Mouse (Mus musculus): ENCODE results near the gene Lipo2. TPM values are rescaled to one million over a fixed set of nuclear protein-coding genes. Genes with fewer than 3 reads are reported as not detected.

The Lipo2 gene
- 0.08 TPM in 1 of 2 replicates, not detected in the other for polyA plus RNA-seq (2012; rRNA removed; ENCODE audit: low replicate concordance)

DNA sequence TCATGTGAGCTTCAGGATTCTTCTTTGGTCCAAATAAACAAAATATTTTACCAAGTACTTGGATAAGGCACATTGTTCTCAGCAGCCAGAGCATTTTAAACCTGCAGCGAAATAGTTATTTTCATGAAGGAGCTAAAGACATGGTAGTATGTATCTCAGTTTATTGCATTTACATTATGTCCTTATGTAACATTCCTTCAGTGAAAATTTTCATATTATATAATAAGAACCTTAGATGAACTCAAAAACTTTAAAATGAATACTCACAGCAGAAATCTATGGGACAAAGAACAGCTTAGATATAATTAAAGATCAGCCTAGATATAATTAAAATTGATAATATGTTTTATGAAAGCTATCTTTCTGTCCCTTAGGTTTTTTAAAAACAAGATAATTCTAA lies at the start of gene Lipo2:
Lipo2 (minus strand) TSS at position 101 of the 400 bp plus-strand sequence.

DNA sequence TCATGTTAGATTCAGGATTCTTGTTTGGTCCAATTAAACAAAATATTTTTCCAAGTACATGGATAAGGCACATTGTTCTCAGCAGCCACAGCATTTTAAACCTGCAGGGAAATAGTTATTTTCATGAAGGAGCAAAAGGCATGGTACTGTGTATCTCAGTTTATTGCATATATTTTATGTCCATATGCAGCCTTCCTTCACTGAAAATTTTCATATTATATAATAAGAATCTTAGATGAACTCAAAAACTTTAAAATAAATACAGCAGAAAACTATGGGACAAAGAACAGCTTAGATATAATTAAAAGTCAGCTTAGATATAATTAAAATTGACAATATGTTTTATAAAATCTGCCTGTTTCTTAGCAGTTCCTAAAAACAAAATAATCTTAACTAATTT lies 36.2 kb upstream of the Lipo2 start, which contains the start of gene Lipo1:
Lipo1 (minus strand) TSS at position 101 of the 400 bp plus-strand sequence.

DNA sequence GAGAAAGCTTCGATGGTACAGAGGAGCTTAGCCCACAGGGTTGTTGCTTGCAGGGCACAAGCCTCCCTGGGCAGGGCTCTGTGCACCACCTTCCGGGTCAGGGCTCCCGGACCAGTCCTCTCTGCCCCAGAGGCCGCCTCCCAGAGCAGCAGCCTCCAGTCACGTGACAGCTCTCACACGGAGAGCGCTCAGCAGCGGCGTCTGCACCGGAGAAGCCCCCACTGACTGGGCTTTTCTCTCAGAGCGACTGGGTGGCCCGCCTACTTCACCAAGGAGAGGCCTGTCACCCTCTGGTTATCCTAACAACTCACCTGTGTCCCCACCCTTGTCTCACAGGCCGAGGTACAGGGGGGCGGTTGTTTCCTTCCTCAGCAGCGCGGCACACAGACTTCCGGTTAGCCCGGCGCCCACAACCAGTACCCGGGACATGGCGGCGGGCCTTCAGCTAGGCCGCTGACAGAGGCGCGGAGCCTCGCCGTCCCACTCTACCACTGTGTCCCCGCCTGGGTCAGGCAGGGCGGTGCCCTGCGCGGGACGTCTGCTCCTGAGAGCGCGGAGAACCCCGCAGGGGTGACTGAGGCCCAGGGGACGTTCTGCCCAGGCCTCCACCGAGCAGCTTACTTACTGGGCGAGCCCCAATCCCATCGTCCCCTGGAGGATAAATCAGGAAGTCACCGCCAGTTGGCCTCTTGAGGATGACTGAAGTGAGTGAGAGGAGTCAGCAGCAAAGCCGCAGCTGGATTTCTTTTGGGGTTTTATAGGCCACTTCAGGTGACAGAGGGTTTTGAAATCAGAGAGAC lies 10.3 kb upstream of the Lipo2 start, which contains the start of gene Lipo3:
Lipo3 (minus strand) TSS at position 665 of the 800 bp plus-strand sequence.

Other genes starting within 250 kb of the Lipo2 start
- not detected in 2 replicates for gene Lipo4, start 233.6 kb downstream of the Lipo2 start, polyA plus RNA-seq (2012; rRNA removed; ENCODE audit: low replicate concordance)
- not detected in 2 replicates for gene Gm8978, start 126.1 kb downstream of the Lipo2 start, polyA plus RNA-seq (2012; rRNA removed; ENCODE audit: low replicate concordance)
- 4.0 and 4.4 TPM in 2 replicates for gene Lipo3, start 10.6 kb upstream of the Lipo2 start, polyA plus RNA-seq (2012; rRNA removed; ENCODE audit: low replicate concordance)
- not detected in 2 replicates for gene Lipo1, start 36.1 kb upstream of the Lipo2 start, polyA plus RNA-seq (2012; rRNA removed; ENCODE audit: low replicate concordance)
- 1.1 TPM in 1 of 2 replicates, not detected in the other for gene Lipf, start 209.8 kb upstream of the Lipo2 start, polyA plus RNA-seq (2012; rRNA removed; ENCODE audit: low replicate concordance)